8 mouse cellular contexts compared by ENCODE assay signal in genomic region chr15:81585746-81586461, GRCm38 (mm10). TPM values are rescaled to one million over a fixed set of nuclear protein-coding genes. Genes with fewer than 3 reads are reported as not detected.
DNase-seq lines count a peak whose midpoint lies in the region; ATAC-seq and TF ChIP-seq lines count a peak whose summit lies in the region.

No protein-coding gene starts in this region.

- 0 out of 2 replicates have a peak, but pooled peaks cover 3% of the 10 kb centered on the region for H3K36me3 ChIP-seq in embryonic facial prominence, embryonic 12.5 days
- H3K36me3 ChIP-seq in heart, adult 2 months (ENCODE audit: control insufficient read depth, insufficient read depth, low read length) = peaks cover 22% of the 10 kb centered on the region
- H3K36me3 ChIP-seq in limb, embryonic 13.5 days = peaks cover 15% of the 10 kb centered on the region
- no peaks in the 10 kb centered on the region for H3K36me3 ChIP-seq in midbrain, embryonic 15.5 days (replicated peaks)
- H3K36me3 ChIP-seq in spleen, adult 2 months (ENCODE audit: control insufficient read depth, insufficient read depth, low read length) = peaks cover 2% of the 10 kb centered on the region

- H3K27me3 ChIP-seq in embryonic facial prominence, embryonic 12.5 days = no peaks in the 10 kb centered on the region
- H3K27me3 ChIP-seq in heart, adult 2 months (ENCODE audit: control insufficient read depth, insufficient read depth, low read length) = no peaks in the 10 kb centered on the region
- no peaks in the 10 kb centered on the region for H3K27me3 ChIP-seq in limb, embryonic 13.5 days
- H3K27me3 ChIP-seq in midbrain, embryonic 15.5 days (replicated peaks) = no peaks in the 10 kb centered on the region
- no peaks in the 10 kb centered on the region for H3K27me3 ChIP-seq in spleen, adult 2 months (ENCODE audit: control insufficient read depth, insufficient read depth, low read length)

- WGBS in embryonic facial prominence, embryonic 12.5 days = under 1% methylated on average over 65 of the region's 77 CpGs
- under 1% methylated on average over 67 of the region's 77 CpGs for WGBS in heart, adult 2 months
- WGBS in limb, embryonic 13.5 days = 0% methylated on average over 63 of the region's 77 CpGs
- WGBS in midbrain, embryonic 15.5 days = under 1% methylated on average over 46 of the region's 77 CpGs
- under 1% methylated on average over 60 of the region's 77 CpGs for WGBS in spleen, adult 2 months

- peak; percentile 87 for DNase-seq in 3134 (ENCODE audit: extremely low read depth, insufficient read length, low spot score)
- peak; percentile 91 to 93 for DNase-seq in adrenal gland, postnatal 36 days
- DNase-seq in heart, adult 2 months = peak; percentile 88 to 91
- peak; percentile 81 to 83 for DNase-seq in kidney, adult 8-10 months
- DNase-seq in spleen, adult 2 months (ENCODE audit: low read depth in 1 of 2, low spot score in 2 of 2) = peak; percentile 70 to 92

- H3K4me3 ChIP-seq in embryonic facial prominence, embryonic 12.5 days = peak overlapping the region; percentile 89
- H3K4me3 ChIP-seq in heart, adult 2 months = peak overlapping the region; percentile 97
- H3K4me3 ChIP-seq in limb, embryonic 13.5 days = peak overlapping the region; percentile 92
- H3K4me3 ChIP-seq in midbrain, embryonic 15.5 days = peak overlapping the region; percentile 100
- H3K4me3 ChIP-seq in spleen, adult 2 months (ENCODE audit: extremely low read depth, insufficient read depth, insufficient read length) = peak overlapping the region; percentile 99

- TF ChIP-seq CTCF in heart, adult 2 months (IDR thresholded peaks at IDR 0.05) = peak; percentile 52
- no peak; the same call in 1 of the 2 replicates for TF ChIP-seq CTCF in spleen, adult 2 months (IDR thresholded peaks at IDR 0.05; ENCODE audit: extremely low read depth, insufficient read depth, insufficient read length, insufficient replicate concordance)

- H3K9ac ChIP-seq in embryonic facial prominence, embryonic 12.5 days = peak overlapping the region; percentile 100
- H3K9ac ChIP-seq in heart, adult 2 months (ENCODE audit: low read depth, low read length) = peak overlapping the region; percentile 99
- peak overlapping the region; percentile 100 for H3K9ac ChIP-seq in limb, embryonic 13.5 days
- H3K9ac ChIP-seq in midbrain, embryonic 15.5 days = peak overlapping the region; percentile 100

- peak overlapping the region; percentile 74 for H3K4me2 ChIP-seq in embryonic facial prominence, embryonic 12.5 days (replicated peaks)
- H3K4me2 ChIP-seq in limb, embryonic 13.5 days (replicated peaks) = peak overlapping the region; percentile 87
- peak overlapping the region; percentile 59 for H3K4me2 ChIP-seq in midbrain, embryonic 15.5 days

- TF ChIP-seq POLR2A in heart, adult 2 months (IDR thresholded peaks at IDR 0.05; ENCODE audit: insufficient read depth, low read depth, low read length) = peak; percentile 44
- TF ChIP-seq POLR2A in spleen, adult 2 months (IDR thresholded peaks at IDR 0.05; ENCODE audit: low read depth, low read length) = peak; percentile 49

- TF ChIP-seq EP300 in heart, adult 2 months (IDR thresholded peaks at IDR 0.05; ENCODE audit: insufficient read depth, low read depth, low read length) = no peak

- 0 out of 2 replicates have a peak, but pooled peaks cover 1% of the 10 kb centered on the region for H3K79me2 ChIP-seq in heart, adult 2 months (replicated peaks; ENCODE audit: control insufficient read depth, insufficient read depth, low read length)

- peak overlapping the region; percentile 100 for H3K27ac ChIP-seq in embryonic facial prominence, embryonic 12.5 days
- H3K27ac ChIP-seq in heart, adult 2 months = peak overlapping the region; percentile 99
- peak overlapping the region; percentile 100 for H3K27ac ChIP-seq in limb, embryonic 13.5 days
- H3K27ac ChIP-seq in midbrain, embryonic 15.5 days = peak overlapping the region; percentile 100
- peak overlapping the region; percentile 100 for H3K27ac ChIP-seq in spleen, adult 2 months (ENCODE audit: insufficient read depth, low read length)

- H3K9me3 ChIP-seq in embryonic facial prominence, embryonic 12.5 days = no peaks in the 10 kb centered on the region
- H3K9me3 ChIP-seq in limb, embryonic 13.5 days = no peaks in the 10 kb centered on the region
- H3K9me3 ChIP-seq in midbrain, embryonic 15.5 days = no peaks in the 10 kb centered on the region

- peak; percentile 75 for ATAC-seq in embryonic facial prominence, embryonic 12.5 days (ENCODE audit: insufficient number of reproducible peaks, insufficient read depth, low FRiP score, low TSS enrichment)
- ATAC-seq in limb, embryonic 13.5 days (ENCODE audit: low FRiP score, low read depth) = peak; percentile 51
- peak; percentile 70 for ATAC-seq in midbrain, embryonic 15.5 days (replicated peaks)

- H3K4me1 ChIP-seq in embryonic facial prominence, embryonic 12.5 days = peaks cover 8% of the 10 kb centered on the region; the same call in 1 of the 2 replicates
- H3K4me1 ChIP-seq in heart, adult 2 months (ENCODE audit: control insufficient read depth, insufficient read depth, low read length) = peaks cover 4% of the 10 kb centered on the region
- H3K4me1 ChIP-seq in limb, embryonic 13.5 days = peaks cover 26% of the 10 kb centered on the region
- H3K4me1 ChIP-seq in midbrain, embryonic 15.5 days = peaks cover 30% of the 10 kb centered on the region
- H3K4me1 ChIP-seq in spleen, adult 2 months (ENCODE audit: control insufficient read depth, insufficient read depth, insufficient read length) = no peaks in the 10 kb centered on the region; the same call in none of the 2 replicates

- intact Hi-C loops in heart, adult 2 months (cut with DNase I) = loop anchor here (1.0 to 2.0 kb wide), 2 partner anchors 63 to 120 kb away; partner anchors contain the start of gene Rbx1

RNA-seq across cellular contexts. Expression of gene Ep300, which starts 0.8 kb away (rescaled TPM):
- total RNA-seq in adrenal gland, postnatal 36 days (2021) = 10 to 100 TPM; 69.0 to 69.7 TPM
- polyA plus RNA-seq in embryonic facial prominence, embryonic 12.5 days (2016; fragmentation: Nextera tagmentation; extraction: Ambion mirVana) = 21.0 and 22.5 TPM in 2 replicates
- total RNA-seq in heart, adult 2 months (2021) = 10 to 100 TPM; 37.7 to 49.0 TPM
- 14.7 and 19.4 TPM in 2 replicates for polyA plus RNA-seq in heart, adult 2 months (2012; rRNA removed)
- polyA plus RNA-seq in limb, embryonic 13.5 days (2015; fragmentation: Nextera tagmentation; extraction: Ambion mirVana) = 16.6 and 19.7 TPM in 2 replicates
- polyA plus RNA-seq in midbrain, embryonic 15.5 days (2015; fragmentation: Nextera tagmentation; extraction: Ambion mirVana) = 22.7 and 25.7 TPM in 2 replicates
- 37.6 and 39.3 TPM in 2 replicates for polyA plus RNA-seq in spleen, adult 2 months (2012; rRNA removed)

Comparison
In these comparisons a context has a peak if more than half of its experiments do, and no peak if none do; other contexts are left out.
1. Peak in every context shown above with its lines: DNase-seq, ATAC-seq, H3K4me3 ChIP-seq and H3K27ac ChIP-seq.